Mouse (Mus musculus): Measurements from ENCODE around the gene Apobec3. TPM values are rescaled to one million over a fixed set of nuclear protein-coding genes. Genes with fewer than 3 reads are reported as not detected.
"Not testable (repeated sequence)": the region's sequence is repeated elsewhere in the genome, so short reads cannot be mapped to it uniquely, and the experiment has no call there.

Apobec3 gene
- total RNA-seq, 2 experiments from 2014 or later: 4.9 to 5.1 TPM

DNA sequence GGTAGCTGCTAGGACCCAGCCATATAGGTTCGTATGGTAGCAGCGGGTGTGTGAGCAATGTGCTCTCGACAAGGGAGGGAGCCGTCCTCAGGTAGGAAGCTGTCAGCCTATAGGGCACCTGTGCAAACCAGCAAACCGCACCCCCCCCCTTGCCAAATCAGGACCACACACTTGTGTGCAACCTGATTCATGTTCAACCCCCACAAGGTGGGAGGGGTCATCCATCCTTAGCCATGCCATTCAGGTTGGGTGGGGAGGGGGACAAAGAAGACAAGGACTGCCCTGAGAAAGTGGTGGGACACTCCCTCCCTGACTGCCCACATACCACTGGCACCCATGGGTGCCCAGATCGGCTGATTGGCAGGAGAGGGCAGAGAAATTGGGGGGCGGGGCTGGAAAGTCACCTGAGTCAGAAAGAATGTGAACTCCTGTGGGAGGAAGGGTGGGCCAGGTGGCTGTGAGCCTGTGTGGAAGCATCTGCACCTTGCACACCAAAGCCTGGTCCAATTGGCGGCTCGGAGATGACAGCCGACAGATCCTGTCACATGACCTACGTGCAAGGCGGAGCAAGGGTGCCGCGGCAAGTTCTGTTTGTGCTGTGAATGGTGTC is 25.8 kb downstream of the Apobec3 start:
- no peak for DNase-seq (ENCODE audit: low spot score in 2 of 2)
- intact Hi-C loops (cut with DNase I): no loop called here

DNA sequence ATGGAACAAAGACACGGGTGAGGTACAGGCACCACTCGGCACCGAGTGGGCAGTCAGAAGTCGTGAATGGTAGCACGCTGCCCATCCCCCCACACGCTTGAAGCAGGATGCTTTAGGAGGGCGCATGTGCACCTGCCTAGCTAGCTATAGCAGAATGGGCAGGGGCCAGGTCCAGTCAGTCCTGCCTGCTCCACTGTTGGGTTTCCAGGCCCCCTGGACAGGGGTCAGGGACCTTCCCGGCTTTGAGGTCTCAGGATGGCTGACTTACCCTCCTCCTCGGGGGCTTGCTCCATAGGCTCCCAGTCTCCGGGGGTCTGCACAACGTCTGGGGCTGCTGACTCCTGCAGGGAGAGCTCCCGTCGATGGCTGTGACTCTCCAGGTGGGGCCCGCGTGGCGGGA is 27.0 kb downstream of the Apobec3 start:
- DNase-seq (ENCODE audit: low spot score in 2 of 2): no peak
- intact Hi-C loops (cut with DNase I): no loop called here

DNA sequence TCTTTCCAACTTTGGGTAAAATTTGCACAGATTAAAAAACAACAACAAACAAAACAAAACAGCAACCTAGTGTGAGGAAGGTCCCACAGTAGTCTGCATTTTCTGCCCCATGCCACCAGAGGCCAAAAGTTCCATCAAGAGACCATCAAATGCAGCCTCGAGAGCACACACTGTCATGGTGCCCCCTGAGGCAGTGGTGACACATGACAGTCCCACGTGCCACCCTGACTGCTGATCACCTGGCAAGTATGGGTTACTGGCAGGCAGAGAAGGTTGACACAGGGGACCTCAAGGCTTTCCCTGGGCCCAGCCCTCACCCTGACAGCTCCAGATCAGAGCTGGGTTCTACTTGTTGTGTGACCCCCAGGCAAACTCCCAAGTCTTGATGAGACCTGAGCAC is 28.3 kb downstream of the Apobec3 start:
- intact Hi-C loops (cut with DNase I): no loop called here

DNA sequence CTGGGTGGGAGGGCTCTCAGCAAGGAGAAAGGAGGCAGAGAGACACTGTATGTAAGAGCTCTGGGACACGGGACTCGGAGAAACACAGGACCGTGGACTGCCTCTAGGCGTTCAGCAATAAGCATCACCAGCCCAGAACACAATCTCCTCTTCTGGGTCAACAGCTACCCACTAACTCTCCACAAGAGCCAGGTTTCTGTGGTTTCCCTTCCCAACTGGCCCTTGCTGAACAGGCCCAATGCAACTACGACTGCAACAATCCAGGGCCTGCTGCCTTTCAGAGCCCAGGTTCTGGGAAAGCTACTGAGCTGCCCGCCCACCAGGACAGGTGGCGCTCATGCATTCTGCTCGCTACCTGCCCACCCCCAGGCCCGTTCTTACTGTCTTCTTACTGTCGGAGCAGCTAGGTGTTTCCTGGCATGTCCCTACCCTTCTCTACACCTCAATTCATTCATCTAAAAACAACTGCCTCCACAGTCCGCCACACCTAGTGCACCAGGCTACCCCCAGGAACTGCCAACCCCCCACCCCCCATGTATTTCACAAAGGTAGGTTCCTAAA is 35.5 kb downstream of the Apobec3 start:
- intact Hi-C loops (cut with DNase I): loop anchor here (5.0 kb wide), 1 partner anchor 175 kb away; no protein-coding TSS in a partner anchor
- no peak for DNase-seq (ENCODE audit: low spot score in 2 of 2)

More for the DNA sequence above, 28.3 kb downstream of the Apobec3 start:
- no peak for DNase-seq (ENCODE audit: low spot score in 2 of 2)

DNA sequence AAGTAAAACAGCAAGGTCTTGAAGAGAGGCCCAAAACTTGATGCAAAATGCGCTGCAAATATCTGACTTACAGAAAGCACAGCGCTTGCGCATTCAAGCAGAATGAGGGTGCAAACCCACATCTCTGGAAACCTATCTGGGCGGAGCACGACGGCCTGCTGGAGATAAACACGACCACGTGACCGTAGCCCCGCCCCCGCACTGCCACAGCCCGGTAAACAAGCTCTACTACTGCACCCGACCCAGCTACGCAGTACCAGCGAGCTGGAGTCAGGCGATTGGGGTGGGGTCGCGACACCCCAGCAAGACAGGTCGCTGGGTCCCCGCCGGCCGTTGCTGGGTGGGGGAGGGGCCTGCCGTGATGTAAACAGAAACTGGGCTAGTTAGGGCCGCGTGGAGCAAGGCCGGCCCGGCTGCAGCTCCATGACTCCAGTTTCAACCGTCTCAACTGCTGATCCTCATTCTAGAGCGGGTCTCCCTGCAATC is 36.2 kb downstream of the Apobec3 start:
- intact Hi-C loops (cut with DNase I): loop anchor here (5.0 kb wide), 1 partner anchor 175 kb away; no protein-coding TSS in a partner anchor
- peak; percentile 87 to 89 for DNase-seq (ENCODE audit: low spot score in 2 of 2)

DNA sequence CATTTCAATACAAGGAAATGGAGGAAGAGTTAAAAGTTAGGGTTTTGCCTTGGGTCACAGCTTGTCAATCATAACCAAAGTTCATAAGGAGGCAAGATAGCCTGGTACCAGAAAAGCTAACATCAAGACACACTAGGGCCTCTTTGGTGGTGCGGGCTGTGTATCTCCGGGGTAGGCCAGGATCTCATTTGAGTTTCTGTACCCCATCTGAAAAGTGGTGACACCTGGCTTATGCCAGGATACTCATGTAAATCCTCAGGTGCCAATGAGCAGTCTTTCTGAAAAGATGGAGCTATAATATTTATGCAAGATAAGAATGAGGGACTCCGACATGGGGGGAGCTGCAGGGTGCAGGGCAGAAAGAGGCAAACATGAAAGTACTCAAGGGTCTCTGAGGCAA is 36.9 kb downstream of the Apobec3 start:
- intact Hi-C loops (cut with DNase I): loop anchor here (5.0 kb wide), 1 partner anchor 176 kb away; no protein-coding TSS in a partner anchor
- no peak for DNase-seq (ENCODE audit: low spot score in 2 of 2)

DNA sequence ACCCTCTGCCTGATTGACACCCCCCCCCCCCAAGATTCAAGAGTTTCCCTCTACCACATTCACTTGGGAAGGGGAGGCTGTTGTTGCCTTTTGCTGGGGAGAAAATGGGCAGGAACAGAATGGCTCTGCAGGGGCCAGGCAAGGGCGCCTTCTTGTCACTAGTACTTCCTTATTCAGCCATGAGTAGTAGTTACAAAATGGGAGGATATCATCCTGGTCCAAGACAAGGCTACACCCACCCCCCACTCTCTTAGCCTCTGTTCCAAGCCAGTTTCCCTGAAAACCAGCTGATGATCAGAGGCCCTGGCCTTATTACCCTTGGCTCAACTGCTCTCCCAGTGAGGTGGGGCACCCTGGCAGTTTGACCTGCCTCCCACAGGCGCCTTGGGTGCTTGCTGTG is 37.3 kb downstream of the Apobec3 start:
- intact Hi-C loops (cut with DNase I): loop anchor here (5.0 kb wide), 1 partner anchor 176 kb away; no protein-coding TSS in a partner anchor
- DNase-seq (ENCODE audit: low spot score in 2 of 2): no peak

DNA sequence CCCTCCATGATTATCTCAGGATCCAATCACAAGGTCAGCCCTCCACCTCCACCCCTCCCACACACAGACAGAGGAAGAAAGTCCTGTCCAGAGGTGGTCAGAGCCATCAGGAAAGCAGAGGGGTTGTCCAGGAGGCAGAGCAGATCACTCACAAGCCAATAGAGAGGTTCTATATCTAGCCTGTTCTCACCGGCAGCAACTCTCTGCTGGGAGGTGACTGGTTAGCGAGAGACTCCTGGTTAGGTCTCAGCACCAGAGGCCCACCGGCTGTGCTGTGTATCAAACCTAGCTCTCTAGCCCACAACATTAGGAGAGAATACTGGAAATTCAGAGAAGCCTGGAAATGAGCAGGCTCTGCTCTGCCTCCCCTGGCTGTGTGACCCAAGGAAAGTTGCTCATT is 38.3 kb downstream of the Apobec3 start:
- DNase-seq (ENCODE audit: low spot score in 2 of 2): no peak
- intact Hi-C loops (cut with DNase I): loop anchor here (5.0 kb wide), 2 partner anchors 97 to 177 kb away; partner anchors contain the start of genes Cbx6 and Npcd

DNA sequence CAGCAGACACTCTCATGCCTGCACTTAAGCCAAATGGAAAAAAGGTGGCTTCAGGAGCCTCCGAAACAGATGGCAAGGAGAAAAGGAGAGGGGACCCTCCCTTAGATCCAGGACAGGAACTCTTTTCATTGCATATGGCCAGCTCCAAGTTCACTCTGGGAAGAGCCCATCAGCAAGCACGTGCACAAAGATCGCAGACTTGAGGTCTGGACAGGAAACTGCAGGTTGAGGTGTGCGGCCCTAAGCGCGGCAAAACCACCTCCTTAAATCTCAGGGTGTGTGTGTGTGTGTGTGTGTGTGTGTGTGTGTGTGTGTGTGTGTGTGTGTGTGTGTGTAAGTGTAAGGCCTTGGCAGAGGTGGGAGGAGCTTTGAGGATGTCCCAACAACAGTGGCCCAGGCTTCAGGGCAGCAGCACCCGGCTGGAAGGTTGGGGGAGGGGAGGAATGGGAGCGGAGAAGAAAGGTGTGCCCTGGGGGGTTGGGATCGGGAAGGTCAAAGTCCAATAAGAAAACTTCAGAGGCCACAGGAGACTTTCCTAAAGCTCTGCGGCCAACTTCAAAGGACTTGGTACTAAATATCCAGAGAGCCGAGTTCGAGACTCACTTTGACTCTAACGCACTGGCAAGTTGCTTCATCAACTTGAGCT is 40.2 kb downstream of the Apobec3 start:
- no peak for DNase-seq (ENCODE audit: low spot score in 2 of 2)
- intact Hi-C loops (cut with DNase I): loop anchor here (5.0 kb wide), 1 partner anchor 99 kb away; the partner anchor contains the start of genes Cbx6 and Npcd

DNA sequence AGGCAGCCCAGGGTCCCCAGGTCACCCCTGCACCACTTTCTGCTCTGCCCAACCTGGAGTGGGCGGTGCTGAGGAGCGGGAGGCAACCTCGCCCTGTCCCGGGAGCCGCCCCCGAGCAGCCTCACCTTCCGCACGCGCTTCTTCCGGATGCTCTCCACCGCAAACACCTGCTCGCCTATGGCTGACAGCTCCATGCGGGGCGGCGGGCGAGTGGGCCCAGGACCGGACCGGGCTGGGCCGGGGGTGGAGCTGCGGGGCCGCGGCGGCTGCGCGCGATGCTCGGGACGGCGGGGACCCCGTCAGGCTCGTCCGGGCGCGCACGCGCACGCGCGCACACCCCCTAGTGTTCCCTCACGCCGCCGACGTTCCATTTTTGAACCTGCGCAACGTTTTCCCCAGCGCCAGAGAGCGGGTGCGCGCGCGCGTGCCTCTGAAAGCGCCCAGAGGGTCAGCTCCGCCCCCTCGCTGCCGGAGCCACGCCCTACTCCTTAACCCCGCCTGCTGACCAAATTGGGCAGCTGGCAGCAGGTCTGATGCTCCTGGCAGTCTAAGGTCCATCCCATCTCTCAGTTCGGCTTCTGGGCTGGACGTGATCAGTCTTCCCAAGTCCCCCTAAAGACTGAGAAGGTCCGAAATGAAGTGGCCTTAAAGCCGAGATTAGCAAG is 41.0 kb downstream of the Apobec3 start:
- DNase-seq (ENCODE audit: low spot score in 2 of 2): peak; percentile 90 to 91
- intact Hi-C loops (cut with DNase I): loop anchor here (5.0 kb wide), 1 partner anchor 100 kb away; the partner anchor contains the start of genes Cbx6 and Npcd

DNA sequence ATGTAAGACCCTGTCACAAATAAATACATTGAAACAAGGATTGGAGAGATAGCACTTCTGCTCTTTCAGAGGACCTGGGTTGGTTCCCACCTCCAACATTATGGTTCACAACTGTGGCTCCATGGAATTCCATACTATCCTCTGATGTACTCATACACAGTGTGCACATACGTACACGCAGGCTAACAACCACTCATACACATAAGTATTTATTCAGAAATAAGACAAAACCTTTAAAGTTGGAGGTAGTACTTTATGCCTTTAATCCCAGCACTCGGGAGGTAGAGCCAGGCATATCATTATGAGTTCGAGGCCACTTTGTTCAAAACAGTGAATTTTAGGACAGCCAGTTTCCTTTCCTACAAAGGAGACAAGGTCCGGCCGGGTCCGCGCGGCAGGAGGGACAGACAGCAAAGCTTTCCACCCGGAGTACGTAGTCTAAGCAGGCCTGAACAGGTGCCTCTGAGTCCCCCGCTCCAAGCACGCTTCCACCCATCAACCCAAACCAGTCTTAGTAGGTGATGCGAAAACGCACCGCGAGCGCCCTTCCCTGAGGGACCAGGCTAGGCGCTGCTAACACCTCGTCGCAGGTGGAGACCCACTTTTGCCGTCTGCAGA is 41.7 kb downstream of the Apobec3 start:
- intact Hi-C loops (cut with DNase I): loop anchor here (5.0 kb wide), 1 partner anchor 101 kb away; the partner anchor contains the start of genes Cbx6 and Npcd
- no peak for DNase-seq (ENCODE audit: low spot score in 2 of 2)

DNA sequence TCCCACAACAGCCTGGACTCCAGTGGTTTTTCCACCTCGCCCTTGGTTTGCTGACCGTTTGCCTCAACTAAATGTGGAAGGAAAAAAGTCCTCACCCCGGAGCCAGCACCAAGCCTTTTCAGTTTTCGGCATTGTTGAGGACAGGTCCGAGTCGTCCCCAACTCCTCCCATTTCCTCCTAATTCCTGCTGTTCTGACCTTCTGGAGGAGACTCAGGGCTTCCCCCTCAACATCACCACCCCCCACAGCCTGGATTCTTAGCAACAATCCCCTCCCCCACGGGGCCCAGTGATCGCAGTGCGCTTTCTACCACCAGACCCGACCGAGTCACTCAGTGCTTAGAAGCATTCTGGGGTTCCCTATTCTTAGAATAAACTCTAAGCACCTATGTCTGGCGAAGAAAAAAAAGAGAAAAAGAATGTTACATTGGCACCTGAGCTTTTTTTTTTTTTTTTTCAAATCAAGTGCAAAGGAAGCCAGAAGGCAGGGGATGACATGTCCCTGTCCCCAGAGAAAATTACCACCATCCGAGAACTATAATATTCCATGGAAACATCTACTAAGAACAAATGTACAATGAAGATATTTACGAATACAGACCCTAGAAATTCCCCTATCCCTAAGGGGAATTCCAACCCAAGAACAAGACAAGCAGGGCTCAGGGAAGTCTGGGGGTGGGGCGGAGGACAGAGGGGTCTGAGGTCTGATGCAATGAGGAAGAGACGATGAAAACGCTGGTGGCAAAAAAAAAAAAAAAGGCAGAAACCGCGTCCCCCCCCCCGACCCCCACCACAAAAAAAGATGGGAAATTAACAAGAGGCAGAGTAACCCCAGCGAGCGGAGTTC is 42.4 kb downstream of the Apobec3 start:
- no peak for DNase-seq (ENCODE audit: low spot score in 2 of 2)
- intact Hi-C loops (cut with DNase I): loop anchor here (5.0 kb wide), 1 partner anchor 102 kb away; the partner anchor contains the start of genes Cbx6 and Npcd

DNA sequence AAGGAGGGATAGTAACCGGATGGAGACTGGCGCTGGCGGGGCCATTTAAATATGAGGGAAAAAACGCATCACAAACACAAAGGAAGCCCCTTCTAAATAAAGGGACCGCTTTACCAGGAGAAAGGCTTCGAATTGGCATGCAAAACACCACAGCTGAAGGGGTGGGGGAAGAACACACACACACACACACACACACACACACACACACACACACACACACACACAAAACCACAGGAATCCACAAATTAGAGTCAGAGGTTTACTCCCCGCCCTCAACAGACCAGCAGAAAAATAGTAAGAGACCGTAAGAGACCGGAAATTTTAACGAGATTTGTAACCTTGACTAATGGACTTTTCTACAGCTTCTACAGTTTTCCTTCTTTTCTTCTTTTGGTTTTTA is 43.3 kb downstream of the Apobec3 start:
- intact Hi-C loops (cut with DNase I): loop anchor here (5.0 kb wide), 1 partner anchor 102 kb away; the partner anchor contains the start of genes Cbx6 and Npcd
- DNase-seq (ENCODE audit: low spot score in 2 of 2): no peak

DNA sequence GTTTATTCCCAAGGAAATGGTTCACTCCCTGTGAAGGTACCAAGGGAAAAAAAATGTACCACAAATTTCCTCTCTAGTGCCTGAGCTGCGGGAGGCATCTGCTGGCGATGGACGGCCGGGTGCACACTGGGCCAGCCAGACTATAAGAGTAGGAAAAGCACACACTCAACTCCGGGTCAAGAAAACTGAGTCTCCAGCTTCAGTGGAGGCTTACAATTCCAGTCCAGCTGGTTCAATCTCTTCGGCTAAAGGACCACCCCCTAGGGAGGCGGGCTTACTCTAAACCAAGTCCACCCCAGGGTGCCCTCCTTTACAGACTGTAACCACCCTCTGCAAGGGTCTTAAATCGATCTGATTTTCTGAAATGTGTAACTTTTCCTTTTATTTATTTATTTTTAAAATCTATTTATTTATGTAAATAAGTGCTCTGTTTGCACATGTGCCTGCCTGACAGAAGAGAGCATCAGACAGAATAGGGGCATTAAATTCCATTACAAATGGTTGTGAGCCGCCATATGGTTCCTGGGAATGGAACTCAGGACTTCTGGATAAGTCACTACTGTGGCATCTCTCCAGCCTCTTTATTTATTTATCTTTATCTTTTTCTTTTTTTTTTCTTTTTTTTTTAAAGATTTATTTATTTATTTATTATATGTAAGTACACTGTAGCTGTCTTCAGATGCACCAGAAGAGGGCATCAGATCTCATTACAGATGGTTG is 44.4 kb downstream of the Apobec3 start:
- DNase-seq (ENCODE audit: low spot score in 2 of 2): no peak
- intact Hi-C loops (cut with DNase I): no loop called here

DNA sequence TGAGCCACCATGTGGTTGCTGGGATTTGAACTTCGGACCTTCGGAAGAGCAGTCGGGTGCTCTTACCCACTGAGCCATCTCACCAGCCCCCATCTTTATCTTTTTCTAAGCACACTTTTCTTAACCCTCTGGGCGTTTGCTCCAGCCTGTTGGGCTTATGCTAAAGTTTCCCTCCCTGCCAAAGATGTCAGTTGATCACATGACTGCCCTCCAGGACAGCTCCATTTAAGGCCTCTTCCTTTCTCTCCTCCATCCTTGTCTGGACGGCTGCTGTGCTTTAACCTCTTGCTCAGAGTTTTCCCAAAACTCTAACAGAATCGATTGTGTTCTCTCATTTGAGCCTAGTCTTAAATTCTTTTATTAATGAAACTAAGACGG is 44.9 kb downstream of the Apobec3 start:
- DNase-seq (ENCODE audit: low spot score in 2 of 2): no peak
- intact Hi-C loops (cut with DNase I): no loop called here

DNA sequence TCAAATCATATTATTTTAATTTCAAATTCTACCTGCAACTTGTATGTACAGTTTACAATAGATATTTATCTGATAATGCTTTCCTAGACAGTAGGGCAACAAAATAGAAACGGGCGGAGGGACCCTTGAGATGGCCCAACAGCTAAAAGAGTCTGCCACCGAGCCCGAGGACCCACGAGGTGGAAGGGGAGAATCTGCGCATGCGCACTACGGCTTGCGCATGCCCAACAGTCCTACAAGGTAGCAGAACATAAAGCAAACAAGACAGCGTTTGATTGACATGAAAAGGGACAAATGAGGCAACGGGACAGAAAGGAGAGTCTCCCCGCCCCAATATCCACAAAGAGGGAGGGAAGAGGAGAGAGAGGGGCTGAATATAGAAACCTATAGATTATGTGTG is 47.6 kb downstream of the Apobec3 start:
- no peak for DNase-seq (ENCODE audit: low spot score in 2 of 2)
- intact Hi-C loops (cut with DNase I): no loop called here

DNA sequence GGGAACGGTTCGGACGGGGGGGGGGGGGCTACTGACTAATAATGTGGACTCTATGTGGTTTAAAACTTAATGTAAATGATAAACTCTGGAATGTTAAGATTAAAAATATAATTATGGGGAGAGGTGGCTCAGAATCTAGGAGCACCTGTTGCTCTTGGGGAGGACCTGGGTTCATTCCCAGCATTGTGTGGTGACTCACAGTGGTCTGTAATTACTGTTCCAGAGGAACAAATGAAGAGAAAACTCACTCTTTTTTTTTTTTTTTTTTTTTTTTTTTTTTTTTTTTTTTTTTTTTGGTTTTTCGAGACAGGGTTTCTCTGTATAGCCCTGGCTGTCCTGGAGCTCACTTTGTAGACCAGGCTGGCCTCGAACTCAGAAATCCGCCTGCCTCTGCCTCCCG is 48.0 kb downstream of the Apobec3 start:
- intact Hi-C loops (cut with DNase I); DNase-seq (ENCODE audit: low spot score in 2 of 2): not testable (repeated sequence)

DNA sequence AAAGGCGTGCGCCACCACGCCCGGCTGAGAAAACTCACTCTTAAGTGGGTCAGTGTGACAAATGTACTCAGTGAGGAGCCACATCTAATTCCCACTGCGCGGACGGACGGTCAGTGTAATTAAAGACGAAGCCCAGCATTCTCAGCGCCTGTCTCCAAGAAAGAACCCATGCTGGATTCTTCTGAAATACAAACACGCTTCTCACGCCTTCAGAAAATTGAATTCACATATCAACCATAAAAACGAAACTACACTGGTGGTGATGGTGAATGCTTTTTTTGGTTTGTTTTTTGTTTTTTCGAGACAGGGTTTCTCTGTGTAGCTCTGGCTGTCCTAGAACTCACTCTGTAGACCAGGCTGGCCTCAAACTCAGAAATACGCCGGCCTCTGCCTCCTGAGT is 48.5 kb downstream of the Apobec3 start:
- intact Hi-C loops (cut with DNase I): loop anchor here (10.0 kb wide), 1 partner anchor 285 kb away; no protein-coding TSS in a partner anchor
- DNase-seq (ENCODE audit: low spot score in 2 of 2): no peak

Data from left cerebral cortex, postnatal 36 days (tissue).